Mouse (Mus musculus): ENCODE measurements around the gene Cars2. TPM values are rescaled to one million over a fixed set of nuclear protein-coding genes. Genes with fewer than 3 reads are reported as not detected.
"Not testable (repeated sequence)": the region's sequence is repeated elsewhere in the genome, so short reads cannot be mapped to it uniquely, and the experiment has no call there.

Gene Cars2
- total RNA-seq, 2 experiments from 2014 or later = 21.7 to 24.3 TPM

GRCm38 (mm10) chr8:11517366-11518055 is 33.1 kb downstream of the Cars2 start:
- DNase-seq (ENCODE audit: extremely low spot score in 1 of 2, low spot score in 1 of 2) = no peak

DNA sequence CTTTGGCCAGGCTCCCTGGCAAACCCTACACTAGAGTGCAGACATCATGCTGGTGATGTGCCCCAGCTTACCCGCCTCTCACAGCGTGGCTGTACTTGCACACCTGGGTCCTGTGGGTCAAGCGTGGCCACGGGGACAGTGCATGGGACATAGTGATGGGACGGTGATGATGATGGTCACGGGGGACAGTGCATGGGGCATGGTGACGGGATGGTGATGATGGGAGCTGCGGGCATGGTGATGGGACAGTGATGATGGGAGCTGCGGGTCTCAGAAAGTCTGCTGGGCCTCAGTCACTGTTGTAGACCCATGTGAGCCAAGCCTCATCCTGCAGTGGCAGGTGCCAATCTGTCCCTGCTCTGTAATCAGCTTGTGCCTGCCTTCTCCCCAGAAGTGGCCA is 34.3 kb downstream of the Cars2 start:
- no peak for DNase-seq (ENCODE audit: extremely low spot score in 1 of 2, low spot score in 1 of 2)

DNA sequence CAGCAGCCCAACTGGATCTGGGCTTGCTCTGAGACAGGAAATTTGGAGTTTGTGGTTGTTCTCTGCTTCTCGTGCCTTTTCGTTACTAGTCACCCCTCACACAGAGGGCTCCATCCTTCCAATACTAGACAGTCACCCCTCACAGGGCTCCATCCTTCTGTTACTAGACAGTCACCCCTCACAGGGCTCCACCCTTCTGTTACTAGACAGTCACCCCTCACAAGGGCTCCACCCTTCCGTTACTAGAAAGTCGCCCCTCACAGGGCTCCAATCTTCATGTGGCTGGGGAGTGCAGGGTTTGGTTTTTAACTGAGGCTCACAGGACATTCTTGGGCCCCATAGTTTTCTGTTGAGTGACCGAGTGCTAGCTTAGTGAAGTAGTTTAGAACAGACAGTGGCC is 37.3 kb downstream of the Cars2 start:
- DNase-seq (ENCODE audit: extremely low spot score in 1 of 2, low spot score in 1 of 2) = no peak

DNA sequence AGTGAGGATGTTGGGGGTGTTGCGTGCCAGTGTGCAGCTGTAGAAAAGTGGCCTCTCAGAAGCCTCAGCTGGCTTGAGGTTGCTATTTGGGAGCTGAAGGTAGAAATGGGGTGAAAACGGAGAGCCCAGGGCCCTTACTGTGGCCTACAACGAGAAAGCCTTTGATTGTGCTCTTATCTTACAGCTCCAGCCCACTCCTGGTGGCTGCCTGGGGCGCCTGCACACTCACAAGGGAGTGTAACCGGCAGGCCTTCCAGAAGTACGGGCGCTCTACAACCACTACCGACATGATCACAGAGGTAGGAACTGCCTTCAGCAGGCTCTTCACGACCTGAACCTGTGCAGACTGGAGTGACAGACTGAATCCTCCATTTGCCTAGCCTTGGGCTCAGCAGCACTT is 37.9 kb downstream of the Cars2 start:
- DNase-seq (ENCODE audit: extremely low spot score in 1 of 2, low spot score in 1 of 2) = no peak

DNA sequence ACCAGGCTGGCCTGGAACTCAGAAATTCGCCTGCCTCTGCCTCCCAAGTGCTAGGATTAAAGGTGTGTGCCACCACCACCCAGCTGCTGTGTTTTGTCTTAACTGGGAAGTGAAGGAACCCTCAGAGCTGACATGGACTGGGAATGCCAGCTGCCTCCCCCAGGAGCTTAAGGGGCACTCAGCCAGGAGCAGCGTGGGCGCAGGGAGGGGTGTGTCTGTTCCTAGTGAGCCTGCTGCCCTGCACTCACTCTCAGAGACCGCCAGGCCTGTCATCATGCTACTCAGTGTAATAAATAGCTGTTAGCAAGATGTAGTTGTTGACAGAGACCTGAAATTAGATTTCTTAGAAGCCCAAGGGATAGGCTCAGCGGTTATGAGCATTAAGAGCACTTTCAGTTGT is 39.6 kb downstream of the Cars2 start:
- DNase-seq (ENCODE audit: extremely low spot score in 1 of 2, low spot score in 1 of 2) = no peak

GRCm38 (mm10) chr8:11508880-11509279 is 41.7 kb downstream of the Cars2 start:
- DNase-seq (ENCODE audit: extremely low spot score in 1 of 2, low spot score in 1 of 2) = no peak

GRCm38 (mm10) chr8:11506802-11507201 is 43.8 kb downstream of the Cars2 start:
- DNase-seq (ENCODE audit: extremely low spot score in 1 of 2, low spot score in 1 of 2) = peak in 1 of 2 experiments; percentile 65

GRCm38 (mm10) chr8:11506074-11506473 is 44.5 kb downstream of the Cars2 start:
- DNase-seq (ENCODE audit: extremely low spot score in 1 of 2, low spot score in 1 of 2) = no peak

DNA sequence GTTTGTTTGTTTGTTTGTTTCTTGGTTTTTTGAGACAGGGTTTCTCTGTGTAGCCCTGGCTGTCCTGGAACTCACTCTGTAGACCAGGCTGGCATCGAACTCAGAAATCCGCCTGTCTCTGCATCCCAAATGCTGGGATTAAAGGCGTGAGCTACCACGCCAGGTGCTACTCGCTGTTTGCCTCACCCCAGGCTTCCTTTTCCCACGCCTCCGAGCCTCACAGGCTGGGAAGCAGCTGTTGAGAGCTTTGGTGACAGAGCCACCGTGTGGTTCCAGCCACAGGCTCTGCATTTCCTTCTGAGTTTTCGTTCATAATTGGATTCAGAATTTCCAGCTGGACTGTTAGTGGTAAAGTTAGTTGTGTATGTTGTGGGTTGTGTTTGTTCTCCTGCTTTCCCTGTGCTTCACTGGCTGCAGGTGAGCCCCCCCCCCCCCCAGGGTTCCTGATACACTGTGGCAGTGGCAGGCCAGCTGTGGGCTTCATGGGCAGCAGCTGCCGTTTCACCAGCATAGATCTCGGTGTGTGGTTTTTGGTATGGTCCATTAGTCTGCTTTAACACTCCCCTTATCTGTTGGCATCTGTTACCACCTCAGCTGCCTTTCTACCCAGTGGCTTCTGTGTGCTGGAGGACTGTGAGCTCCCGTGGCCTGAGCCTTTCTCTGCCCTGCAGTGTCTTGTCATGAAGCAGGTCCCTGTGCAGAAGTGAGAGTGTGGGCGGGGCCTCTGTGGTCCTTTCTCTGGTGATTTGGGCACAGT is 46.9 kb downstream of the Cars2 start:
- no peak for DNase-seq (ENCODE audit: extremely low spot score in 1 of 2, low spot score in 1 of 2)

GRCm38 (mm10) chr8:11498786-11499485 is 51.6 kb downstream of the Cars2 start:
- no peak for DNase-seq (ENCODE audit: extremely low spot score in 1 of 2, low spot score in 1 of 2)

GRCm38 (mm10) chr8:11498281-11498680 is 52.3 kb downstream of the Cars2 start:
- no peak for DNase-seq (ENCODE audit: extremely low spot score in 1 of 2, low spot score in 1 of 2)

DNA sequence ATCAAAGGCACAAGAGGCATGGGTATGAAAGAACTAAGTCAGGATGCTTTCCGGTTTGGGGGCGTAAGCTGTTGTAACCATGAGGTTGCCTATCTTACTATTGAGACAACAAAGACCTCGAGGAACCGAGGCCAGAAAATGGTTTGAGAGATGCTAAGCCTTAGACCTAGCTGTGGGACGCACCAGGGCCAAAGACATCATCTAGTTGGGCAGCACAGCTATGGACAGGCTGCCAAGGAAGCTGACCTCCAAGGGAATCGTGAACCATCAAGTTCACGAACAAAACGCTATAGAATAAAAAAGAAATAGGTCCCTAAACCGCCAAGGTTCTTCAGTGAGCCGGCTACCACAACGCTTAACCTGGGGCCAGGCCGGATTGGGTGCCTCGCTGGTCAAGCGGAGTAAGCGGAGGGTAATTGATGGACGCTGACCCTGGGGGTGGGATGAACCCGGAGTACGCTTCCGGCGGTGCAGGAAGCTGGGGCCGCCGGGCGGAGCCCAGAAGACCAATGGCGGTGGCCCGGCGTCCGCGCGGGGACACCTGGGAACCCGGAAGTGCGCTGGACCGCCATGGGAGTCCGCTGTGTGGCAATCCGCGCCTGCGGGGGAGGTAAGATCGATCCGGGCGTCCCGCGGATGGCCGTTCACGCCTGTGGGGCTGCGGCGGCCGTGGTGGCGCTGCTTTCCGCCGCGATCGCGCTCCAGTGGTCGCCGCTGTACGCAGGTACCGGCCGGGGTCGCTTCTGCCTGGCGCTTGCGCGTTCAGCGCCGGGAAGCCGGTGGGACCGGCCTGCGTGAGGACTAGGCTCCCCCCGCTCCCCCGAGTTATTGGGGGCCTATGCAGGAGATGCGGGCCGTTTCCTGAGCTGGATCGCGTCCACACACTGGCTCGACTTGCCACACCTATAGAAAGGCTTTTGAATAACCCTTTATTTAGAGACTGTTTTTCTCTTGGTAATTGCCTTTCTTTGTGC is 53.3 kb downstream of the Cars2 start, which contains the start of gene Naxd:
Naxd (plus strand) TSS at position 490 of the 974 bp plus-strand sequence.
- peak; percentile 75 to 77 for DNase-seq (ENCODE audit: extremely low spot score in 1 of 2, low spot score in 1 of 2)

DNA sequence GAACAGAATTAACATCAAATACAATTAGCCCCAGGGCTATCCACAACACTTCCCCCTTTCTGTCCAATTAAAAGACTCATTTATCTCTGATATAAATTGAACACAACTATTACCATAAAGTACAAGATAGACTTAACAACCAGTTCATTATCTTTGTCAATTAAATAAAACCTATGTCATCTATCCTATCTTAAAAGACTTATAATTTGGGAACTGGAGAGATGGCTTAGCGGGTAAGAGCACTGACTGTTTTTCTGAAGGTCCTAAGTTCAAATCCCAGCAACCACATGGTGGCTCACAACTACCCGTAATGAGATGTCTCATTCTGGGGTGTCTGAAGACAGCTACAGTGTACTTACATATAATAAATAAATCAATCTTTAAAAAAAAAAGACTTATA is 58.2 kb downstream of the Cars2 start:
- not testable (repeated sequence) for DNase-seq (ENCODE audit: extremely low spot score in 1 of 2, low spot score in 1 of 2)

DNA sequence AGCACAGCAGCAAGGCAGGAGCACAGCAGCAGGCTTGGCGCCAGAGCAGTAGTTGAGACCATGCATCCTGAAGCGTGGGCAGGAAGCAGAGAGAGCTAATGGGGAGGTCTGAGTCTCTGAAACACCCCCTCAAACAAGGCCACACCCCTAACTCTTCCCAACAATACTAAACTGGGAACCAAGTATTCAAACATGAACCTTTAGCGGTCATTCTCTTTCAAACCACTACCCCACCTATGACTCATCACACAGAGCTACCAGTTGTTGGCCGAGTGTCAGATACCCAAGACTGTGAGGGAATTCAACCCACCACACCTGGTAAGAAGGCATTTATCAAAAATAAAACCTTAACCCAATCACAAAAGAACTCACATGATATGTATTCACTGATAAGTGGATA is 63.4 kb downstream of the Cars2 start:
- DNase-seq (ENCODE audit: extremely low spot score in 1 of 2, low spot score in 1 of 2) = no peak

- DNase-seq (ENCODE audit: extremely low spot score in 1 of 2, low spot score in 1 of 2) = peak; percentile 58 to 88
These were observed 64.4 kb downstream of the Cars2 start for GRCm38 (mm10) chr8:11486142-11486541.

- no peak for DNase-seq (ENCODE audit: extremely low spot score in 1 of 2, low spot score in 1 of 2)
These were observed 68.0 kb downstream of the Cars2 start for GRCm38 (mm10) chr8:11482537-11482936.

DNA sequence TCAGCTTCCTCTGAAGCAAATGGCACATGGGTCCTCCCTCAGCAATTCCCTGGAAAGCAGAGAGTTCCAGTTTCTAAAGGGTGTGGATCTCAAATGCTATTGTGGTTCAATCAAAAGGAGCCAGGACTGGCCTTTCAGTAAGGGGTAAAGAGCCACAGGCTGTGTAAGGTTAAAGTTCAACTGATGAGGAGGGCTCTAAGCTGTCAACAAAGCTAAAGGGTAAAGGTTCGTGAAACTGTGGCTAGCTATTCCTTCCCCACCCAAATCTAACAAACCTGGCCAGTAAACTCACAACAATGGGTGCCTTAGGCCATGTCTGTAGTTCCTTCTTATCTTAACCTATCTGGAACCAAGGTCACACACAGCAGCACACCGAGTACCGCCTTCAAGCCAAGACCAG is 68.7 kb downstream of the Cars2 start:
- no peak for DNase-seq (ENCODE audit: extremely low spot score in 1 of 2, low spot score in 1 of 2)

GRCm38 (mm10) chr8:11479591-11479990 is 71.0 kb downstream of the Cars2 start:
- DNase-seq (ENCODE audit: extremely low spot score in 1 of 2, low spot score in 1 of 2) = no peak

DNA sequence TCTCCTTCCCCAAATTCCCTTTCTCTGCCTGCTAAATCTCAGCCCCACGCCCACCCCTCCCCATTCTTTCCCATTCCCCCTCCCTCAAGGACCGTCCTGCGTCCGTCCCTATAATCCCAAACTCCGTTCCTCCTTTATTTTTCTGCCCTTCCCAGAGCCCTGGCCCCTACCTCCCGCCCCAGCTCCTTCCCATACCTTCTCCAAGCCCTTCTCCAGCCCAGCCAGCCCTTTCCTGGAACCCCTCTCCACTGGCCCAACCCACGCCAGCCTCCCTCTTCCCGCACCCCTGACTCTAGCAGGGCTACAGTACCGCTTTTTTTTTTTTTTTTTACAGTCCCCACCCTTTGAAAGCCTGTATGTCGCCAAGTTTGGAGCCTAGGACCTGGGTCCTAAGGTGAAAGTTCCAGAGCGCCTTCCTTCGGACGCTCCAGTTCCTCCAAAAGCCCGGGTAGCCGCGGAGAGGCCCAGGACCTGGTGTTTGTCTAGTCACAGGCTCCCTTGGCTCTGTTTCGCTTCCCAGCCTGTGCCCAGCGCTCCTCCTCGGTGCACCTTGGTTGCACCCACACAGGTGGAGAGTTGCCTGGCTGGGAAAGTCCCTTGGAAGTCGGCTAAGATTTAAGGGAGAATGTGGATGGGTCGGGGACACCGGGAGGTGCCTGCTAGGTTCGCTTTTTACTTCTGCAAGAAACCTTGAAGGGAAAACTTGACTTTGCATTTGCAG is 71.6 kb downstream of the Cars2 start:
- no peak for DNase-seq (ENCODE audit: extremely low spot score in 1 of 2, low spot score in 1 of 2)
